Mouse (Mus musculus) spleen, adult 2 months (tissue): Measurements from ENCODE around the gene Itga9.

Experiments used
- CTCF ChIP-seq: fragments of 200-500 bp; IDR thresholded peaks from 2 replicates; pipeline ENCODE4 v1.5.1; 2011; ENCODE audit warnings: mild to moderate bottlenecking, inconsistent platforms; ENCODE audit not compliant: insufficient read depth, insufficient read length, insufficient replicate concordance; ENCODE audit errors: extremely low read depth
- POLR2A ChIP-seq: fragments of 200-500 bp; IDR thresholded peaks from 2 replicates; pipeline ENCODE4 v1.6.1; 2011; ENCODE audit warnings: low read depth, low read length, inconsistent platforms

GRCm38 (mm10) chr9:118669696-118670095, 63.2 kb downstream of the Itga9 start:
- no peak for TF ChIP-seq CTCF
- no peak for TF ChIP-seq POLR2A
